Mouse (Mus musculus): ENCODE results near the gene Gm17093.
"Not testable (repeated sequence)": the region's sequence is repeated elsewhere in the genome, so short reads cannot be mapped to it uniquely, and the experiment has no call there.

Gene Gm17093

DNA sequence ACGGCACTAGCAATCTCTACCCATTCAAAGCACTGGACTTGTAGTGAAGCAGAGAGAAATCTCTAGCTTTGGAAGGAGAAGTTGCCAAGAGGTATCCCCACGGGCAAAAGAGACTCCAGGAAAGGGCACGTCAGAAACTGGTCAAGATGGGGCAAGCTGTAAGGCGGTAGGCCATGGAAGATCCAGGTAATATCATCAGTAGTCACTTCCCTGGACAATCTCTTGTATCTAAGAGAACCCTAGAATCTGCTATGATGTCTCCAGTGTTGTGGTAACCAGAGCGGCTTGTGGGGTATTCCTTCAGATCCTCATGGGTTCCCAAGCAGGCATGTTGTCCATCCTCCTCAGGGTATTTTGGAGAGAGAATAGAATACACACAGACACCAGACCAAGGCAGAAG lies at the start of gene Gm17093:
Gm17093 (plus strand) TSS at position 301 of the 400 bp plus-strand sequence.
- DNase-seq (ENCODE audit: low read depth, low spot score), result not testable (repeated sequence)

DNA sequence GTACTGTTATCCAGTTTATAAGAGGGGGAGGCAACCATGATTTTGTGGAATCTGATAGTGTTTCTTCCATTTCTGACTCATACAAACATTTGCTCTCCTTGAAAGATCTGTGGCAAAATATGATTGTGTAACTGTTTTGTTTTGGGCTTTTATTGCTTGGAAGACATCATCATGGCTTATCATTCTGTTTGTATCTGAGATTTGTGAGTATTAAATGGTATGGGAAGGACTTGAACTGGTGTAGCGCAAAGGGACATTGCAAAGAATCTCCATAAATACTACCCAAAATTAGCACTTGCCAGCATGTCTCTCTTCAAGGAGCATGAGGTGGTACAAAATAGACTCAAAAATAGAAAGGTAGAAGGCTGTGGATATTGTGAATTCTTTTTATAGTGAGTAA lies 25.9 kb upstream of the Gm17093 start, which contains the start of gene BC061237:
BC061237 (plus strand) TSS at position 301 of the 400 bp plus-strand sequence.
- not testable (repeated sequence) for DNase-seq (ENCODE audit: low read depth, low spot score)

DNA sequence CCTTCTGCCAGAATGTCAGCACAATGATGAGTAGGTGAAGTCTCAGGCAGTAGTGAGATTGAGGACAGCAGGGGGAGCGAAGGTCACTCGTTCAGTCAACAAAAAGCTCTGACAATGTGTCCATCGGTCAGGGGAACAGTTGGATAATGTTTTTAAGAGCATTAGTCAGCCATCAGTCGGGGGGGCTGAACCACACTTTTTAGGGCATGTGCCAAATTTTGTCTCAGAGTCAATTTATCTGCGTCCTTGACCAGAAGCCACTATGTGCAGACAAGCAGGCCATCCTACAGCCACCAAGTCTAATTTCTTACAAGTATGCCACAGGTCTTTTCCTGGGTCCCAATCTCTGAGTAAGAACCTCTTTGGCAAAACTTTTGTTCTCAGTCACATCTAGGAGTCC lies 29.9 kb downstream of the Gm17093 start:
- not testable (repeated sequence) for DNase-seq (ENCODE audit: low read depth, low spot score)

All from embryo, embryonic 11.5 days (tissue).